Mouse (Mus musculus): ENCODE measurements around the gene Gm29609. TPM values are rescaled to one million over a fixed set of nuclear protein-coding genes. Genes with fewer than 3 reads are reported as not detected.

Gm29609 gene
- polyA plus RNA-seq, 1 experiment from 2014 or later: 1.1 TPM

- Histone ChIP-seq H3K4me3 (no peak overlapping the region), H3K4me1 (peaks cover 9% of the 10 kb centered on the region), H3K9ac (no peak overlapping the region), H3K9me3 (no peaks in the 10 kb centered on the region), H3K27ac (no peak overlapping the region), H3K36me3 (peaks cover 7% of the 10 kb centered on the region; the same call in 1 of the 2 replicates), H3K4me2 (no peak overlapping the region), H3K27me3 (peaks cover 69% of the 10 kb centered on the region)
- WGBS: under 1% methylated on average over 33 of the region's 33 CpGs
- ATAC-seq (ENCODE audit: borderline replicate concordance, extremely low read depth, low FRiP score, low TSS enrichment): no peak
Measured at GRCm38 (mm10) chr5:31136730-31137424, 42.8 kb downstream of the Gm29609 start.

- 0 out of 2 replicates have a peak, but pooled peaks cover 4% of the 10 kb centered on the region for H3K27me3 ChIP-seq
- 34% methylated on average over 5 of the region's 5 CpGs for WGBS
- no peak overlapping the region for H3K4me3 ChIP-seq
- no peak overlapping the region for H3K9ac ChIP-seq
- no peak overlapping the region for H3K27ac ChIP-seq
- no peaks in the 10 kb centered on the region for H3K4me1 ChIP-seq
- ATAC-seq (ENCODE audit: borderline replicate concordance, extremely low read depth, low FRiP score, low TSS enrichment): no peak
- no peaks in the 10 kb centered on the region for H3K9me3 ChIP-seq
- H3K4me2 ChIP-seq: no peak overlapping the region
- H3K36me3 ChIP-seq: no peaks in the 10 kb centered on the region
Measured at GRCm38 (mm10) chr5:31126050-31126449, 53.7 kb downstream of the Gm29609 start.

DNA sequence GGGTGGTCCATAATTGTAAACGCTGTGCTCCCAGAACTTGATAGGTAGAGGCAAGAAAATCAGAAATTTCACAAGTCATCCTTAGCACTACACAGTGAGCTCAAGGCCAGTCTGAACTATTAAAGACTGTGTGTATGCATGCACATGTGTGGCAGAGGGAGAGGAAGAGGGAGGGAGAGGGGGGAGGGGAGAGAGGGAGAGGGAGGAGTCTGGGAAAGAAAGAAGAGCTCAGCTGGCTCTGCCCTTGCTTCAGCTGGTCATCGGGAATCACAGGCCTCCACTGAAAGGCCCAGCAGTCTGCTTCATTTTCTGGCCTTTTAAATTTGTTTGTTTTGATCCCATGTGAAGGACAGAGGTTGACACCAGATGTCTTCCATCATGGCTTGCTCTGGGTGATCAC, 56.2 kb downstream of the Gm29609 start:
- no peak overlapping the region for H3K9ac ChIP-seq
- ATAC-seq (ENCODE audit: borderline replicate concordance, extremely low read depth, low FRiP score, low TSS enrichment): no peak
- H3K9me3 ChIP-seq: no peaks in the 10 kb centered on the region
- 40% methylated on average over 2 of the region's 2 CpGs for WGBS
- H3K4me2 ChIP-seq: no peak overlapping the region
- no peaks in the 10 kb centered on the region for H3K36me3 ChIP-seq
- H3K4me1 ChIP-seq: no peaks in the 10 kb centered on the region
- no peak overlapping the region for H3K27ac ChIP-seq
- H3K27me3 ChIP-seq: no peaks in the 10 kb centered on the region
- no peak overlapping the region for H3K4me3 ChIP-seq

DNA sequence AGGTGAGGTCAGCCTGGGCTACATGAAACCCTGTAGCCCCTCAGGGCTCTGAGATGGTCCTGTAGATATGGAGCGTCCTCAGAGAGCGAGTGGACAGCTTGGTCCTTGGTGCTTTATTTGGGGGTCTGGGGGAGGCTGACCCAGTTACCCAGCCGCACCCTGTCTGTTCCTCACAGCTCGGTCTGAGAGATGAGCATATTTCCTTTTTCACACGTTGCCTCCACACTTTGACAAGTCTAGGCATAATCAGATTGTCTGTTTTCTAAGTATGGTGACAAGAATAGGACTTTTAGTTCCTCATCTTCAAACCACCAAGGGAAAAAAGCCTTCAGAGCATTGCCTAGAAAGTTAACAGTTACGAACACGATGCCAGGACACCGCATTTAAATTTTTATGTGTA, 58.6 kb downstream of the Gm29609 start:
- Histone ChIP-seq H3K9ac (no peak overlapping the region), H3K4me1 (no peaks in the 10 kb centered on the region), H3K9me3 (no peaks in the 10 kb centered on the region), H3K4me3 (no peak overlapping the region), H3K27ac (no peak overlapping the region), H3K36me3 (no peaks in the 10 kb centered on the region), H3K27me3 (peaks cover 6% of the 10 kb centered on the region; the same call in 1 of the 2 replicates), H3K4me2 (no peak overlapping the region)
- no peak for ATAC-seq (ENCODE audit: borderline replicate concordance, extremely low read depth, low FRiP score, low TSS enrichment)
- WGBS: 76% methylated on average over 8 of the region's 8 CpGs

- 23% methylated on average over 10 of the region's 10 CpGs for WGBS
- H3K36me3 ChIP-seq: no peaks in the 10 kb centered on the region
- no peak overlapping the region for H3K9ac ChIP-seq
- no peak for ATAC-seq (ENCODE audit: borderline replicate concordance, extremely low read depth, low FRiP score, low TSS enrichment)
- no peak overlapping the region for H3K4me2 ChIP-seq
- H3K4me3 ChIP-seq: no peak overlapping the region
- H3K9me3 ChIP-seq: no peaks in the 10 kb centered on the region
- H3K4me1 ChIP-seq: no peaks in the 10 kb centered on the region
- peaks cover 7% of the 10 kb centered on the region; the same call in 1 of the 2 replicates for H3K27me3 ChIP-seq
- no peak overlapping the region for H3K27ac ChIP-seq
Measured at GRCm38 (mm10) chr5:31116912-31117311, 62.8 kb downstream of the Gm29609 start.

DNA sequence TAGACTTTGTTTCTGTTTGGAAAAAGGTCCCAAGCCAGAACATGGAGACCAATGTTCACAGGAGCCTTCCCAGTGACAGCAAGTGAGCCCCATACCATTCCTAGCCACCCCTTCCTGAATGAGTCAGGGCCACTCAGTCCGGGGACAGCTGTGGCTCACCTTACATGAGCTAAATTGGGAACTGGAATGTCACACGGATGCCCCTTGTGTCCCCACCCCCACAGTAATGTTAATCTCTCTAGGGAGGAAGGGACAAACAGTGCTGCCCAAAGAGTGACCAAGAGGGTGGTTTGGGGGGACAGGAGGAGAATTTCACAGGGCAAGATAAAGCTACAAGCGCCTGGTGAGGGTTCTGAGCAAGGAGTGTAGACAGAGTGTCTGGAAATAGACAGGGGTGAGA, 63.4 kb downstream of the Gm29609 start, which contains the start of gene Trim54:
TSS of gene Trim54 (plus strand) at position 359 of the 400 bp plus-strand sequence.
- Histone ChIP-seq H3K4me1 (no peaks in the 10 kb centered on the region), H3K4me3 (no peak within 1 kb of the TSS), H3K27me3 (peaks cover 7% of the 10 kb centered on the region; the same call in 1 of the 2 replicates), H3K36me3 (no peaks in the 10 kb centered on the region), H3K27ac (no peak within 1 kb of the TSS), H3K9ac (no peak within 1 kb of the TSS), H3K4me2 (no peak within 1 kb of the TSS), H3K9me3 (no peaks in the 10 kb centered on the region)
- no peak for ATAC-seq (ENCODE audit: borderline replicate concordance, extremely low read depth, low FRiP score, low TSS enrichment)
- 26% methylated on average over 3 of the region's 3 CpGs for WGBS

DNA sequence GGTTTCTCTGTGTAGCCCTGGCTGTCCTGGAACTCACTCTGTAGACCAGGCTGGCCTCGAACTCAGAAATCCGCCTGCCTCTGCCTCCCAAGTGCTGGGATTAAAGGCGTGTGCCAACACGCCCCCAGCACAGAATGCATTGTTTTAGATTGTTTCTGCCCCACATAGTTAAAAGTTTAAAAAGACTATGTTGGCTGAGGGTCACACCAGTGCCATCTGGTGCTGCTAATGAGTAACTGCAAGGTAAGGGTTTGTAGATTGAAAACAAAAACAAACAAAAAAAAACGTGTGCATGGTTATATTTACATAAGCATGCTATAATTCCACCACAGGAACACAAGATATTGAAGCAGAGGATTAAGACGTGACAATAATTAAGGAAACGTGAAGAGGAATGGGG, 68.9 kb downstream of the Gm29609 start:
- 29% methylated on average over 7 of the region's 7 CpGs for WGBS
- Histone ChIP-seq H3K4me3 (no peak overlapping the region), H3K27me3 (no peaks in the 10 kb centered on the region), H3K4me1 (no peaks in the 10 kb centered on the region), H3K36me3 (no peaks in the 10 kb centered on the region), H3K9ac (no peak overlapping the region), H3K9me3 (no peaks in the 10 kb centered on the region), H3K4me2 (no peak overlapping the region), H3K27ac (no peak overlapping the region)
- ATAC-seq (ENCODE audit: borderline replicate concordance, extremely low read depth, low FRiP score, low TSS enrichment): no peak

DNA sequence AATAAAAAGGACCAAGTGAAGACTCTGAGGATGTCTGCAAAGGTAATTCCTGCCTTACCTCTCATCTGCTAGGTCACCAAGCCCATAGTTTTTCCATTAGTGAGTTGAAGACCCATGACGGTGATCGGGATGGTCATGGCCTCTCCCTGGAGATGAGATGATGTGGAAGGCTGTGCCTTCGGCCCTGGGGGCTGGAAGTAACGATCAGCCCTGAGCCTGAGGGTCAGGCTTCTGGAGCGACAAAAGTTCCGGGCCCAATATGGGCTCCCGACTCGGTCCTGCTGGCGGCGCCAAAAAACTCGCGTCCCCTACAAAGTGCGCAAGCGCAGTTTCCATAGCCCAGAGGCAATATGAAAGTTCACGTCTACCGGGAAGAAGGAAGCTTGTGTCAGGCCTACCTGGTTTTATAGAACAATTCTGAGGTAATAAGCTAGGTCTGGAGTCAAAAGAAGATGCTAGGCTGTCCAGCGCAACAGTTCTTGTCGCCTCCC, 71.7 kb downstream of the Gm29609 start, which contains the start of gene Slc30a3:
TSS of gene Slc30a3 (minus strand) at position 238 of the 491 bp plus-strand sequence.
- no peak for ATAC-seq (ENCODE audit: borderline replicate concordance, extremely low read depth, low FRiP score, low TSS enrichment)
- H3K4me3 ChIP-seq: no peak within 1 kb of the TSS
- H3K9me3 ChIP-seq: no peaks in the 10 kb centered on the region
- no peak within 1 kb of the TSS for H3K4me2 ChIP-seq
- H3K4me1 ChIP-seq: no peaks in the 10 kb centered on the region
- 88% methylated on average over 18 of the region's 18 CpGs for WGBS
- H3K36me3 ChIP-seq: no peaks in the 10 kb centered on the region
- H3K9ac ChIP-seq: no peak within 1 kb of the TSS
- peaks cover 4% of the 10 kb centered on the region; the same call in 1 of the 2 replicates for H3K27me3 ChIP-seq
- H3K27ac ChIP-seq: no peak within 1 kb of the TSS

DNA sequence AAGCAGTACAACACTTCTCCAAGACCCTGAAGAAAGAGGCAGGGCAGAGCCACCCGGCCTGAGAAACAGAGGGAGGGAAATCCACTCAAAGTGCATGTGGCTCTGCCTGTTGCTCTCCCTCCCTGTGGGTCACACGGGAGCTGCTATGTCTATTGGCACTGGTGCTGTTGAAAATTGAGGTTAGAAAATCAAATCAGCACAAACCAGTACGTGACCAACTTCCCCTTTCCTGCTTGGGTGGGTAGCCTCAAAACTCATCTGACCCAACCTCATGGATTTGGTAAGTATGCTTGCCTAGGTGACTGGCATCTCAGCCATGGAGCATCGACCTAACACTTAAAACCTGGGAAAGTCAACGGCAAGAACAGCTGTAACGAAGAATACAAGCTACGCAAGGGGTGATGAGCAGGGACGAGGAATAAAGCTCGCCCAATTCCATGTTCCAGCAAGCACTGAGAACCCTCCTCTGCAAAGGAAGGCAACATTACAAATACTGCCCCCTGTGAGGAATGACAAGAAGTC, 73.8 kb downstream of the Gm29609 start, which contains the start of gene Dnajc5g:
TSS of gene Dnajc5g (plus strand) at position 472 of the 522 bp plus-strand sequence.
- Histone ChIP-seq H3K4me3 (no peak within 1 kb of the TSS), H3K4me2 (no peak within 1 kb of the TSS), H3K27me3 (peaks cover 7% of the 10 kb centered on the region; the same call in 1 of the 2 replicates), H3K27ac (no peak within 1 kb of the TSS), H3K9ac (no peak within 1 kb of the TSS), H3K9me3 (no peaks in the 10 kb centered on the region), H3K4me1 (no peaks in the 10 kb centered on the region), H3K36me3 (no peaks in the 10 kb centered on the region)
- 77% methylated on average over 9 of the region's 9 CpGs for WGBS
- no peak for ATAC-seq (ENCODE audit: borderline replicate concordance, extremely low read depth, low FRiP score, low TSS enrichment)

- 26% methylated on average over 11 of the region's 11 CpGs for WGBS
- no peaks in the 10 kb centered on the region for H3K36me3 ChIP-seq
- no peaks in the 10 kb centered on the region for H3K9me3 ChIP-seq
- H3K27ac ChIP-seq: no peak overlapping the region
- peaks cover 29% of the 10 kb centered on the region for H3K4me1 ChIP-seq
- peaks cover 81% of the 10 kb centered on the region for H3K27me3 ChIP-seq
- peak overlapping the region; percentile 79 for H3K4me2 ChIP-seq
- no peak overlapping the region for H3K9ac ChIP-seq
- ATAC-seq (ENCODE audit: borderline replicate concordance, extremely low read depth, low FRiP score, low TSS enrichment): no peak
- H3K4me3 ChIP-seq: peak overlapping the region; percentile 39
Measured at GRCm38 (mm10) chr5:31095711-31096480, 83.8 kb downstream of the Gm29609 start.

DNA sequence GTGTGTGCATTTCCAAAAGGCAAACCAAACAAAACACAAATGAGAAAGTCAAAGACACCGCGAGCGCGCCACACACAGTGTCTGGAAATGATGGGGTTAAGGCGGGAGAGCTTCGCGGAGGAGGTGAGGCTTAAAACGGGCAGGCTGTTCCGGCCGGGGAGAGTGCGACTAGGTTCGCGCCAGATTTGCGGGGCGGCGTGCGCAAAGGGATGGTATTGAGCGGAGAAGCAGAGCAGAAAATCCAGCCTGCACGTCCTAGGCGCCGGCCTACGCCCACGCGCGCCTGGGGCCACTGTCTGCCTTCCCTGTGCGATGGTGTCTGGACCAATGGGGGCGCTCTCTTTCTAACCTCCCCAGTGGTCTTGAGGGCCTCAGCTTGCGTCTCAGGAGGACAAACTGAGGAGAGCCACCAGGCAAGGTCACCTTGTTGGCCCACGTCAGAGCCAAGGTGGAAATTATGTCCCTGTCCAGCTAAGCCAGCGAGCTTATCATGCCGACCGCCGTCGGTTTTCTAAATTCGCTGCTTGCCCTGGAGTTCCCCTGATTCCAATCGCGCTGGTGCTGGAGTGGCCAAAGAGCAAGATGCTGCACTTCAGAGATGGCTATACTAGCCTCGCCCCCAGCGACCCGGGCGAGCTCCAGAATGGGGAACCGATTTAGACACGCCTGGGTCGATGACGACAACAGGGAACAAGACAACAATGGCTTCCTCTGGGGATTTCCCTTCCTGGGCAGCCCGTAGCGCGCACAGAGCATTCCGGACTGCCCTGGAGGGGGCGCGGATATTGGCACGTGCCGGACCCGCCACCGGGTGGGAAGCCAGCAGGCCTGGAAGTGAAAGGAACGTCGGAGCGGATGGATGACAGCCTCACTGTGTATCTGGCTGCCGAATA, 84.7 kb downstream of the Gm29609 start:
- peak overlapping the region; percentile 39 for H3K4me3 ChIP-seq
- H3K9ac ChIP-seq: no peak overlapping the region
- no peaks in the 10 kb centered on the region for H3K36me3 ChIP-seq
- WGBS: under 1% methylated on average over 59 of the region's 59 CpGs
- H3K4me2 ChIP-seq: peak overlapping the region; percentile 79
- peaks cover 89% of the 10 kb centered on the region for H3K27me3 ChIP-seq
- ATAC-seq (ENCODE audit: borderline replicate concordance, extremely low read depth, low FRiP score, low TSS enrichment): peak; percentile 66
- H3K9me3 ChIP-seq: no peaks in the 10 kb centered on the region
- H3K27ac ChIP-seq: no peak overlapping the region
- peaks cover 29% of the 10 kb centered on the region for H3K4me1 ChIP-seq

All from lung, embryonic 15.5 days (tissue).